Mouse (Mus musculus) bone marrow, adult 2 months (tissue): Measurements from ENCODE around the gene Pik3cb.

Experiments used
- CTCF ChIP-seq: fragments of 200-500 bp; IDR thresholded peaks from 2 replicates; pipeline ENCODE4 v1.5.1; 2011; ENCODE audit warnings: low read length, control low read depth; ENCODE audit not compliant: control insufficient read depth, insufficient read depth
- POLR2A ChIP-seq: fragments of 200-500 bp; IDR thresholded peaks from 2 replicates; pipeline ENCODE4 v1.6.1; 2011; ENCODE audit warnings: low read depth, mild to moderate bottlenecking, control low read depth, low read length, borderline replicate concordance; ENCODE audit not compliant: control insufficient read depth

- TF ChIP-seq CTCF (no peak), POLR2A (no peak)
These were observed 17.8 kb upstream of the Pik3cb start for GRCm38 (mm10) chr9:99158203-99158632.
